Mouse (Mus musculus) testis, adult 2 months (tissue): Measurements from ENCODE around the gene Eln. TPM values are rescaled to one million over a fixed set of nuclear protein-coding genes. Genes with fewer than 3 reads are reported as not detected.

Experiments used
- H3K27ac ChIP-seq: fragments of 200-500 bp; 2 replicates; pipeline ENCODE4 v1.5.1; 2012; ENCODE audit warnings: low read depth, low read length; ENCODE audit not compliant: control insufficient read depth, insufficient read depth
- H3K27me3 ChIP-seq: fragments of 200-500 bp; 2 replicates; pipeline ENCODE4 v1.6.1; 2012; ENCODE audit warnings: mild to moderate bottlenecking, low read length, moderate library complexity; ENCODE audit not compliant: control insufficient read depth, insufficient read depth
- H3K36me3 ChIP-seq: fragments of 200-500 bp; 2 replicates; pipeline ENCODE4 v1.6.1; 2012; ENCODE audit warnings: mild to moderate bottlenecking, low read length; ENCODE audit not compliant: control insufficient read depth, insufficient read depth
- H3K4me1 ChIP-seq: fragments of 200-500 bp; 2 replicates; pipeline ENCODE4 v1.6.1; 2012; ENCODE audit warnings: low read length; ENCODE audit not compliant: control insufficient read depth, insufficient read depth
- H3K4me3 ChIP-seq: fragments of 200-500 bp; 2 replicates; pipeline ENCODE4 v1.5.1; 2012; ENCODE audit warnings: low read depth, mild to moderate bottlenecking, low read length, moderate library complexity, mixed read lengths; ENCODE audit not compliant: control insufficient read depth
- CTCF ChIP-seq: fragments of 200-500 bp; IDR thresholded peaks from 2 replicates; pipeline ENCODE4 v1.5.1; 2012; ENCODE audit warnings: low read depth, mild to moderate bottlenecking, inconsistent platforms, low read length, moderate library complexity; ENCODE audit not compliant: control insufficient read depth, insufficient read depth, insufficient replicate concordance
- POLR2A ChIP-seq: fragments of 200-500 bp; IDR thresholded peaks from 2 replicates; pipeline ENCODE4 v1.6.1; 2012; ENCODE audit warnings: low read depth, mild to moderate bottlenecking, inconsistent platforms, low read length, moderate library complexity; ENCODE audit not compliant: control insufficient read depth
- polyA plus RNA-seq: library from polyadenylated mRNA; depleted of rRNA; stranded (reverse); fragments of >200 nt; gene quantifications from 2 replicates; pipeline ENCODE4 v1.2.3, GENCODE M21; 2012

Eln gene
- polyA plus RNA-seq, 1 experiment = 12.8 TPM

GRCm38 (mm10) chr5:134686541-134686940 lies 60.6 kb downstream of the Eln start:
- Histone ChIP-seq H3K4me1 (peaks cover 10% of the 10 kb centered on the region), H3K27ac (no peak overlapping the region), H3K4me3 (no peak overlapping the region), H3K27me3 (no peaks in the 10 kb centered on the region), H3K36me3 (no peaks in the 10 kb centered on the region)
- TF ChIP-seq POLR2A (no peak), CTCF (no peak)

- Histone ChIP-seq H3K27ac (no peak overlapping the region), H3K27me3 (no peaks in the 10 kb centered on the region), H3K4me1 (peaks cover 10% of the 10 kb centered on the region), H3K4me3 (no peak overlapping the region), H3K36me3 (no peaks in the 10 kb centered on the region)
- TF ChIP-seq POLR2A (no peak), CTCF (no peak)
Observed at GRCm38 (mm10) chr5:134684398-134684797, 62.7 kb downstream of the Eln start.

DNA sequence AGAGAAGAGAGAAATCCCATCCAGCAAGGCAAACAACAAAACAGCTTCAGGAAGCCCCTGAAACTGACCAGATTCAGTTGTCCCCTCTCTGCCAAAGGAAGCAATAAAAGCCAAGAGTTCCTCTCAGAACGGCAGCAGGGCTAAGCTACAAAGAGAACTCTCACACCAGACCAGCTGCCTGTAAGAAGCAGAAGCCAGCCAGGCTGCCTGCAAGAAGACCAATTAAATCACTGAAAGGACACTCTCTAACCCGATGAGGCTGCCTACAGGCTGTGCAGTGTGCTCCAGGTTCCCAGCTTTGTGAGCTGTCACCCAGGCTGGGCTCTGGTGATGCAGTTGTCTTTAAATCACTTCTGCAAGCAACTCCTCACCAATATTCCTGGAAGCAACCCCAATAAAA lies 63.3 kb downstream of the Eln start:
- no peak for TF ChIP-seq CTCF
- TF ChIP-seq POLR2A = no peak
- H3K36me3 ChIP-seq = no peaks in the 10 kb centered on the region

GRCm38 (mm10) chr5:134680238-134680637 lies 66.9 kb downstream of the Eln start:
- Histone ChIP-seq H3K27ac (no peak overlapping the region), H3K36me3 (no peaks in the 10 kb centered on the region), H3K4me1 (no peaks in the 10 kb centered on the region), H3K4me3 (no peak overlapping the region), H3K27me3 (no peaks in the 10 kb centered on the region)
- TF ChIP-seq CTCF = no peak
- no peak for TF ChIP-seq POLR2A

More for the DNA sequence above, 63.3 kb downstream of the Eln start:
- H3K4me1 ChIP-seq = peaks cover 10% of the 10 kb centered on the region
- no peak overlapping the region for H3K27ac ChIP-seq
- H3K4me3 ChIP-seq = no peak overlapping the region
- H3K27me3 ChIP-seq = no peaks in the 10 kb centered on the region

DNA sequence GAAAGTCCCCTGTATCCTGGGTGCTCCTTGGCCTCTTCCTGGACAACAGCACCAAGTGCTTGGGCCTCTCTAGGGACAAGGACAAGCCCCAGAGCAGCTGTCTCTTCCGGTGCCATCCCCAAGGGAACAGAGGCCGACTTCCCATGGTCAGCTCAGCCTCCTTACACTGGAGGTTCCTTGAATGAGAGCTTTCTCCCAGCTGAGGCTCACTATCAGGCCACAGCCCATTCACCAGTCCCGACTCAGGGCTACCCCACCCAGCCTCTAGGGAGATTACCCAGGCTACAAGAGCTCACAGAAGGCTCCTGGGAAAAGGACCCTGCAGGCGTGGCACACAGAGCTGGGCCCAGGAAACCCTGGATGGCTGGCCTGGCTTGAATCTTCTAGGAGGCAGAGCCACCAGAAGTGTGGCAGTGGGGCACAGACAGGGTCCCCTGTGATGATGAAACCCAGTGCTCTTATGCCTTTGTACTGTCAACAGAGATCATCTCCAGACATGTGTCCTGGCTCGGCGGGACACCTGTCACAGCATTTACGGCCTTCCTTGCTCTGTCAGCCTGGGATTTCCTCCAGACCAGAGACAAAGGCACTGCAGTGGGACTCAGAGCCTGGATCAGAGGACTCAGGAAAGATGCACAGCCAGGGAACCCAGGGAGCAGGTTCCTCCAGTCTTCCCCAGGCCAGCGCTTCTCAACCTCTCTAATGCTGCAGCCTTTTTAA lies 68.1 kb downstream of the Eln start:
- Histone ChIP-seq H3K27me3 (no peaks in the 10 kb centered on the region), H3K36me3 (no peaks in the 10 kb centered on the region), H3K27ac (no peak overlapping the region), H3K4me3 (no peak overlapping the region), H3K4me1 (no peaks in the 10 kb centered on the region)
- TF ChIP-seq CTCF = no peak
- no peak for TF ChIP-seq POLR2A

GRCm38 (mm10) chr5:134678031-134678430 lies 69.1 kb downstream of the Eln start:
- no peak overlapping the region; the same call in 1 of the 2 replicates for H3K4me3 ChIP-seq
- no peaks in the 10 kb centered on the region for H3K36me3 ChIP-seq
- no peak for TF ChIP-seq CTCF
- no peak for TF ChIP-seq POLR2A
- no peaks in the 10 kb centered on the region for H3K27me3 ChIP-seq
- no peaks in the 10 kb centered on the region for H3K4me1 ChIP-seq
- no peak overlapping the region; the same call in 1 of the 2 replicates for H3K27ac ChIP-seq

GRCm38 (mm10) chr5:134677491-134677890 lies 69.6 kb downstream of the Eln start:
- H3K27ac ChIP-seq = no peak overlapping the region

More at GRCm38 (mm10) chr5:134677491-134677890, 69.6 kb downstream of the Eln start:
- H3K4me1 ChIP-seq = no peaks in the 10 kb centered on the region
- TF ChIP-seq CTCF (no peak), POLR2A (no peak)
- H3K36me3 ChIP-seq = no peaks in the 10 kb centered on the region
- no peak overlapping the region for H3K4me3 ChIP-seq
- H3K27me3 ChIP-seq = no peaks in the 10 kb centered on the region
